Mouse (Mus musculus) adrenal gland, postnatal 4 days (tissue): ENCODE data around the gene Birc7. TPM values are rescaled to one million over a fixed set of nuclear protein-coding genes. Genes with fewer than 3 reads are reported as not detected.
A peak's percentile ranks its signal among the peaks of the same experiment; 100 is the strongest.

Experiments
- DNase-seq, 2 experiments: peaks; one replicate each; pipeline ENCODE4 v3.0.0; 2021 to 2022; ENCODE audit warnings: low spot score in 2 of 2, mixed read lengths in 2 of 2
- microRNA-seq: library from miRNA; unstranded; fragments of <30 nt; microRNA quantifications from one replicate; pipeline ENCODE4 v1.2.0, GENCODE M21; 2021
- total RNA-seq, 2 experiments: library from RNA; stranded (reverse); gene quantifications; 2 replicates each; pipeline ENCODE4 v1.2.3; 2021

Gene Birc7
- total RNA-seq, 2 experiments from 2014 or later = not detected

- DNase-seq = no peak
Measured at GRCm38 (mm10) chr2:180966092-180966882, 37.5 kb downstream of the Birc7 start.

- DNase-seq = peak; percentile 78 to 83
Measured at GRCm38 (mm10) chr2:180967010-180967763, 38.4 kb downstream of the Birc7 start, which contains the start of gene Arfgap1. Gene Arfgap1 (plus strand): TSS chr2:180967225.

- DNase-seq = no peak
Measured at GRCm38 (mm10) chr2:180981133-180981532, 52.3 kb downstream of the Birc7 start.

Small RNA genes lying within 50 kb of the gene (microRNA-seq; reads per million reads assigned to microRNA genes)
- gene Mir124a-3 = not detected

Other genes with a start within 250 kb of the Birc7 start
- 10 to 100 TPM; 60.8 to 63.3 TPM for gene Dido1, start 219.0 kb upstream of the Birc7 start, total RNA-seq
- 10 to 100 TPM; 72.6 to 78.2 TPM for gene Gid8, start 218.9 kb upstream of the Birc7 start, total RNA-seq
- 1 to 10 TPM; 2.9 to 3.2 TPM for gene Slc17a9, start 203.8 kb upstream of the Birc7 start, total RNA-seq
- not detected for gene Bhlhe23, start 152.1 kb upstream of the Birc7 start, total RNA-seq
- gene Ythdf1, start 8.1 kb upstream of the Birc7 start, total RNA-seq = 10 to 100 TPM; 58.7 to 64.4 TPM
- gene Nkain4, start 25.7 kb downstream of the Birc7 start, total RNA-seq = 10 to 100 TPM in 1 of 2 experiments, 1 to 10 TPM in 1; 8.8 to 12.6 TPM
- 10 to 100 TPM; 87.0 to 93.3 TPM for gene Arfgap1, start 38.2 kb downstream of the Birc7 start, total RNA-seq
- 1 to 10 TPM; 5.6 to 6.3 TPM for gene Col20a1, start 57.5 kb downstream of the Birc7 start, total RNA-seq
- 10 to 100 TPM; 11.1 to 13.6 TPM for gene Chrna4, start 114.5 kb downstream of the Birc7 start, total RNA-seq
- gene Kcnq2, start 206.3 kb downstream of the Birc7 start, total RNA-seq = 10 to 100 TPM; 12.8 to 13.5 TPM
- gene Eef1a2, start 228.0 kb downstream of the Birc7 start, total RNA-seq = 10 to 100 TPM; 76.3 to 76.6 TPM